Mouse (Mus musculus): ENCODE data around the gene Atxn3.

DNA sequence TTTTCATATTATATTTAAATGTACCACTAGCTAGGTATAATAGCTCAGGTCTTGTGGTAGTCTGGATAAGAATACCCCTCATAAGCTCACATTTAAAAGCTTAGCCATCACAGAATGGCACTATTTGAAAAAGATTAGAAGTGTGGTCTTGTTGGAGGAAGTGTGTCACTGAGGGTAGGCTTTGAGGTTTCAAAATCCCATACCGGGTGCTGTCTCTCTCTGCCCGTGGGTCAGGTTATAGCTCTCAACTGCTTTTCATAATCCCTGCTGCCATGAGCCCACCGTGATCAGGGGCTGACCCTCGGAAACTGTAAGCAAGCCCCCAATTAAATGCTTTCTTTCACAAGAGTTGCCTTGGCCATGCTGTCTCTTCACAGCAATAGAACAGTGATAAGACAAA lies 53.1 kb downstream of the Atxn3 start:
- TF ChIP-seq CTCF (IDR thresholded peaks at IDR 0.05; ENCODE audit: low read depth, low read length) (no peak), POLR2A (IDR thresholded peaks at IDR 0.05; ENCODE audit: insufficient read depth, low read length) (no peak)
